Mouse (Mus musculus) ES-CJ7 (cell line): ENCODE data around the gene Cps1.

Source experiments
- DNase-seq: peaks from one replicate; pipeline ENCODE4 v3.0.0; 2011; ENCODE audit warnings: low read depth, low spot score

Cps1 gene

GRCm38 (mm10) chr1:67122797-67123196, at the start of gene Cps1:
Cps1 (plus strand) TSS chr1:67123026.
- no peak for DNase-seq

- no peak for DNase-seq
These were observed 45.1 kb upstream of the Cps1 start for GRCm38 (mm10) chr1:67077739-67078138.

GRCm38 (mm10) chr1:67078666-67079065, 44.2 kb upstream of the Cps1 start:
- DNase-seq, result no peak

- no peak for DNase-seq
These were observed 43.7 kb upstream of the Cps1 start for GRCm38 (mm10) chr1:67079146-67079545.

- DNase-seq, result no peak
These were observed 30.4 kb upstream of the Cps1 start for GRCm38 (mm10) chr1:67092473-67092872.

GRCm38 (mm10) chr1:67099215-67099614, 23.6 kb upstream of the Cps1 start:
- DNase-seq, result no peak

- no peak for DNase-seq
These were observed 19.2 kb upstream of the Cps1 start for GRCm38 (mm10) chr1:67103476-67104248.

GRCm38 (mm10) chr1:67111621-67112298, 11.1 kb upstream of the Cps1 start:
- no peak for DNase-seq

- no peak for DNase-seq
These were observed 9.3 kb upstream of the Cps1 start for GRCm38 (mm10) chr1:67113343-67114030.

- no peak for DNase-seq
These were observed 6.3 kb upstream of the Cps1 start for GRCm38 (mm10) chr1:67116571-67116970.

- no peak for DNase-seq
These were observed 5.0 kb upstream of the Cps1 start for GRCm38 (mm10) chr1:67117778-67118177.

GRCm38 (mm10) chr1:67125433-67125832, 2.6 kb downstream of the Cps1 start:
- DNase-seq, result no peak

- DNase-seq, result peak; percentile 14
These were observed 21.1 kb downstream of the Cps1 start for GRCm38 (mm10) chr1:67143939-67144338.

GRCm38 (mm10) chr1:67151246-67151645, 28.4 kb downstream of the Cps1 start:
- no peak for DNase-seq

GRCm38 (mm10) chr1:67167283-67167682, 44.5 kb downstream of the Cps1 start:
- DNase-seq, result no peak

- peak; percentile 58 for DNase-seq
These were observed 58.3 kb downstream of the Cps1 start for GRCm38 (mm10) chr1:67181165-67181564.

- DNase-seq, result no peak
These were observed 59.4 kb downstream of the Cps1 start for GRCm38 (mm10) chr1:67182201-67182600.

- no peak for DNase-seq
These were observed 60.7 kb downstream of the Cps1 start for GRCm38 (mm10) chr1:67183532-67183931.

- no peak for DNase-seq
These were observed 61.3 kb downstream of the Cps1 start for GRCm38 (mm10) chr1:67184134-67184533.

GRCm38 (mm10) chr1:67197335-67197734, 74.5 kb downstream of the Cps1 start:
- no peak for DNase-seq

GRCm38 (mm10) chr1:67218339-67218944, 95.6 kb downstream of the Cps1 start:
- DNase-seq, result peak; percentile 32

- DNase-seq, result no peak
These were observed 100.8 kb downstream of the Cps1 start for GRCm38 (mm10) chr1:67223666-67224065.
